Mouse (Mus musculus) ES-Bruce4 (cell line): ENCODE data around the gene Sept5.

Source experiments
- CTCF ChIP-seq: IDR thresholded peaks from one replicate; pipeline ENCODE4 v1.8.1; 2011; ENCODE audit warnings: low read depth, low read length
- EP300 ChIP-seq: IDR thresholded peaks from 2 replicates; pipeline ENCODE4 v1.6.1; 2011; ENCODE audit warnings: low read depth, low read length; ENCODE audit not compliant: insufficient read depth
- POLR2A ChIP-seq: IDR thresholded peaks from one replicate; pipeline ENCODE4 v1.8.1; 2011; ENCODE audit warnings: low read length; ENCODE audit not compliant: insufficient read depth

DNA sequence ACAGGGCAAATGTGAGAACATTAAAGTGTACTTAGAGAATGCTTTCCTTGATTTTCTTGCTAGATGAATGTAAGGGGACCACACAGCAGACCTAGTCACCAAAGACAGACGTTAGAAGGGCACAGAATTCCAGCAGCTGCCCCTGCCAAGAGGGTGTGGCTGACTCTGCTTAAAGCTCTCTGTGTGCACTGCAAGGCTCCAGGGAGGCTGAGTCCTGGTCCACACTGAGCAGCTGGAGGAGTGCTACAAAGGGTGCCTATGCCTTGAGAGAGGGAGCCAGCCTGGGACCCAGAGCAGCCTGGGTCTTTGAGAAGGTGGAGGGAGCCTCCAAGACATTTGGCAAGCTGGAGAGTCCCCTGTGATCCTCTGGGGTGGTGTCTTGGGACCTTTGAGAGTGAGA, 3.6 kb upstream of the Sept5 start:
- TF ChIP-seq CTCF (no peak), POLR2A (no peak), EP300 (no peak)
